Mouse (Mus musculus): ENCODE results near the gene Prtg. TPM values are rescaled to one million over a fixed set of nuclear protein-coding genes. Genes with fewer than 3 reads are reported as not detected.

The Prtg gene
- polyA plus RNA-seq, 1 experiment from 2014 or later: 1.3 TPM

GRCm38 (mm10) chr9:72923068-72923467 is 116.4 kb downstream of the Prtg start:
- 86% methylated on average over 3 of the region's 3 CpGs for WGBS

DNA sequence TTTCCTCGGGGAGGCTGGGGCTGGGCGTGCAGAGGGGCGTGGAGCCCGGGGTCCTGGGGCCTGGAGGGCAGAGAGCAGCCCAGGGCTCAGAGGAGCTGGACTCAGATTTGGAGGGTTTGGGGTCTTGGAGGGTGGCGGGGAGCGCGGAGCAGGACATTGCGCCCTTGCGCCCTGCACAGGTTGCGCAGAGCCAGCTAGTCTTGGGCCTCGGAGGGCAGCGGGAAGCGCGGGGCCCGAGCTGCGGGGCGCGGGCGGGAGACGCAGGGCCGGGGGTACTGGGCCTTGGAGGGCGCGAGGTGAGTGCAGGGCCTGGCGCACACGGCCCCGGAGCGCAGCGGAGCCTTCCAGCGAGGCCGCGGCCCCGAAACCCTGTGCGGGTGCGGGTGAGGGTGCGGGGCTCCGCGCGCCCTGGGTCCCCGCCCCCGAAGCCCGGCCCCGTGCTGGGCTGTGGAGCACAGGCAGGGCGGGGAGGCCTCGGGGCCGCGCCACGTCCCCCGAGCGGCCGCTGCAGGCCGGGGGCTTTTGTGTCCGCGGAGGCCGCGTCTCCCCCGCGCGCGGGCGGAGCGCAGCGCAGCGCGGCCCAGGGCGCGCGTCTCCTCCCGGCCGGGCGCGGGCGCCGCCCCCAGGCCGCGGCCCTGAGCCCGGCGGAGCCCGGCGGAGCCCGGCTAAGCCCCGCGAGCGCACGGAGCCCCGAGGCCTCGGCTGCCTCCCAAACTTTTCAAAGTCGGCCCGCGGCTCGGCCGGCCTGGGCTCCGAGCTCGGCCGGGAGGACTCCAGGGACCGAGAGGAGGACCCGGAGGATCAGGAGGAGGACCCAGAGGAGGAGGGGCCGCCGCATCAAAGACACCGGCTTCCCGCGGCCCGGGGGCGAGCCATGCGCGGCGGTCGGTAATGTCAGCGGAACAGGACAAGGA is 118.6 kb downstream of the Prtg start, which contains the start of gene Pygo1:
Gene Pygo1, plus strand, starts transcription at position 625 of the 914 bp plus-strand sequence.
- peak; percentile 88 for ATAC-seq (ENCODE audit: insufficient read depth)
- no peaks in the 10 kb centered on the region for H3K36me3 ChIP-seq (ENCODE audit: insufficient read depth)
- WGBS: under 1% methylated on average over 94 of the region's 108 CpGs
- DNase-seq: peak; percentile 76
- H3K27ac ChIP-seq (ENCODE audit: low read depth): peak within 1 kb of the TSS; percentile 87
- H3K4me1 ChIP-seq (ENCODE audit: insufficient read depth): peaks cover 6% of the 10 kb centered on the region; the same call in 1 of the 2 replicates
- H3K9me3 ChIP-seq (ENCODE audit: low read depth, low read length): no peaks in the 10 kb centered on the region
- H3K4me3 ChIP-seq (ENCODE audit: low read depth, low read length): peak within 1 kb of the TSS; percentile 72
- H3K9ac ChIP-seq: peak within 1 kb of the TSS; percentile 93
- no peak for TF ChIP-seq CTCF (IDR thresholded peaks at IDR 0.05; ENCODE audit: low read depth)
- H3K4me2 ChIP-seq: peak within 1 kb of the TSS; percentile 78
- no peaks in the 10 kb centered on the region for H3K27me3 ChIP-seq (ENCODE audit: insufficient read depth, low read length)

More at GRCm38 (mm10) chr9:72923068-72923467, 116.4 kb downstream of the Prtg start:
- DNase-seq (no peak), ATAC-seq (ENCODE audit: insufficient read depth) (no peak)
- H3K27ac ChIP-seq (ENCODE audit: low read depth): no peak overlapping the region
- H3K4me2 ChIP-seq: no peak overlapping the region
- no peaks in the 10 kb centered on the region for H3K27me3 ChIP-seq (ENCODE audit: insufficient read depth, low read length)
- H3K36me3 ChIP-seq (ENCODE audit: insufficient read depth): no peaks in the 10 kb centered on the region
- no peaks in the 10 kb centered on the region for H3K9me3 ChIP-seq (ENCODE audit: low read depth, low read length)
- no peak overlapping the region for H3K9ac ChIP-seq
- no peak for TF ChIP-seq CTCF (IDR thresholded peaks at IDR 0.05; ENCODE audit: low read depth)
- H3K4me1 ChIP-seq (ENCODE audit: insufficient read depth): peaks cover 6% of the 10 kb centered on the region; the same call in 1 of the 2 replicates
- H3K4me3 ChIP-seq (ENCODE audit: low read depth, low read length): no peak overlapping the region

DNA sequence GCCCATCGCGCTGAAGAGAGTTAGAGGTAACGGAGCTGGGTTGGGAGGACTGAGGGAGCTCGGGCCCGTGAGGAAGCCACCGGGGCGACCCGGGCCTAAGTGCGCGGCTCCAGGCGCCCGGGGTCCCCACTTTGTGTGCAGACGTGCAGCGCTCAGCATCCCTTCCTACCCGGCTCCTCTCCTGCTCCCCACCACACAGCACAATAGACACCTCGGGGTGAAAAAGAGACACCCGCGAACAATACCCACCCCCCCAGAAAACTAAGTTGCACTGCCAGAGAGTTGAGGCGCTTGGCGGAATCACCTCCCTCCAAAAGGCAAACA is 119.2 kb downstream of the Prtg start:
- under 1% methylated on average over 20 of the region's 20 CpGs for WGBS

DNA sequence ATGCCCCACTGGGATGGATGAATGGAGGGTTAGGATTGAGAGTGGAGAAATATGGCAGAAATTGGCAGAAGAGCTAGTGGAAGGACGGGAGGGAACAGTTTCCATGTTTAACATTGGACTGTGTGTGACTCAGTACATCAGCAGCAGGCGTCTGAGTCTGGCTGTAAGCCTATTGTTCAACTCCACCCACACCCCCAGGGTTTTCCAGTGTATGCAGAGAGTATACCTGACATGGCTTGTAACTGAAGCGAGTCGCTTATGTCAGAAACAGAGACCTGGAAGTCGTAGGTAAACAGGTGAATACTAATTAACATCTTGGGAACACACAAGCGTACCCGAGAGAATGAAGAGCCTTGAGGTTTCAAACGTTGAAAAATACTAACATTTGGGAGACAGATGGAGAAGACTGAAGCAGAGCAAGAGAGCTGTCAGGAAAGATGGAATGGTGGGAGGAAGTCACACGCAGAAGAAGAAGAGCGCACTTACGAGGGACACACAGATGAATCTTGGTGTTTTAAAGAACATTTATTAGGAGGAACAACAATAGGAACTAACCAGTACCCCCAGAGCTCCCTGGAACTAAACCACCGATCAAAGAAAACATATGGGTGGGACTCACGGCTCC is 124.6 kb downstream of the Prtg start:
- WGBS: 82% methylated on average over 13 of the region's 13 CpGs
- H3K27me3 ChIP-seq (ENCODE audit: insufficient read depth, low read length): no peaks in the 10 kb centered on the region
- H3K9me3 ChIP-seq (ENCODE audit: low read depth, low read length): no peaks in the 10 kb centered on the region
- no peaks in the 10 kb centered on the region for H3K36me3 ChIP-seq (ENCODE audit: insufficient read depth)
- H3K27ac ChIP-seq (ENCODE audit: low read depth): no peak overlapping the region
- no peak for TF ChIP-seq CTCF (IDR thresholded peaks at IDR 0.05; ENCODE audit: low read depth)
- H3K4me3 ChIP-seq (ENCODE audit: low read depth, low read length): no peak overlapping the region
- no peak for ATAC-seq (ENCODE audit: insufficient read depth)
- peaks cover 5% of the 10 kb centered on the region; the same call in 1 of the 2 replicates for H3K4me1 ChIP-seq (ENCODE audit: insufficient read depth)
- no peak overlapping the region for H3K4me2 ChIP-seq
- no peak for DNase-seq
- no peak overlapping the region for H3K9ac ChIP-seq

More for the DNA sequence above, 119.2 kb downstream of the Prtg start:
- Histone ChIP-seq H3K27ac (ENCODE audit: low read depth) (peak overlapping the region; percentile 87), H3K4me3 (ENCODE audit: low read depth, low read length) (peak overlapping the region; percentile 72), H3K4me2 (peak overlapping the region; percentile 78), H3K4me1 (ENCODE audit: insufficient read depth) (peaks cover 6% of the 10 kb centered on the region; the same call in 1 of the 2 replicates), H3K9ac (peak overlapping the region; percentile 93), H3K36me3 (ENCODE audit: insufficient read depth) (no peaks in the 10 kb centered on the region), H3K27me3 (ENCODE audit: insufficient read depth, low read length) (no peaks in the 10 kb centered on the region), H3K9me3 (ENCODE audit: low read depth, low read length) (no peaks in the 10 kb centered on the region)
- TF ChIP-seq CTCF (IDR thresholded peaks at IDR 0.05; ENCODE audit: low read depth): no peak
- DNase-seq (no peak), ATAC-seq (ENCODE audit: insufficient read depth) (peak; percentile 62)

- no peak for ATAC-seq (ENCODE audit: insufficient read depth)
- H3K9ac ChIP-seq: no peak overlapping the region
- WGBS: 89% methylated on average over 4 of the region's 4 CpGs
- DNase-seq: no peak
- H3K4me3 ChIP-seq (ENCODE audit: low read depth, low read length): no peak overlapping the region
- H3K36me3 ChIP-seq (ENCODE audit: insufficient read depth): no peaks in the 10 kb centered on the region
- H3K4me2 ChIP-seq: no peak overlapping the region
- no peak for TF ChIP-seq CTCF (IDR thresholded peaks at IDR 0.05; ENCODE audit: low read depth)
- H3K27ac ChIP-seq (ENCODE audit: low read depth): no peak overlapping the region
- H3K4me1 ChIP-seq (ENCODE audit: insufficient read depth): no peaks in the 10 kb centered on the region
- H3K9me3 ChIP-seq (ENCODE audit: low read depth, low read length): no peaks in the 10 kb centered on the region
- no peaks in the 10 kb centered on the region for H3K27me3 ChIP-seq (ENCODE audit: insufficient read depth, low read length)
Measured at GRCm38 (mm10) chr9:72935309-72935708, 128.6 kb downstream of the Prtg start.

- no peak for TF ChIP-seq CTCF (IDR thresholded peaks at IDR 0.05; ENCODE audit: low read depth)
- Histone ChIP-seq H3K4me1 (ENCODE audit: insufficient read depth) (no peaks in the 10 kb centered on the region), H3K4me2 (no peak overlapping the region), H3K36me3 (ENCODE audit: insufficient read depth) (no peaks in the 10 kb centered on the region), H3K9me3 (ENCODE audit: low read depth, low read length) (no peaks in the 10 kb centered on the region), H3K4me3 (ENCODE audit: low read depth, low read length) (no peak overlapping the region), H3K9ac (no peak overlapping the region), H3K27ac (ENCODE audit: low read depth) (no peak overlapping the region), H3K27me3 (ENCODE audit: insufficient read depth, low read length) (no peaks in the 10 kb centered on the region)
- ATAC-seq (ENCODE audit: insufficient read depth) (no peak), DNase-seq (no peak)
- 70% methylated on average over 2 of the region's 2 CpGs for WGBS
Measured at GRCm38 (mm10) chr9:72936301-72936700, 129.6 kb downstream of the Prtg start.

GRCm38 (mm10) chr9:72943424-72943823 is 136.8 kb downstream of the Prtg start:
- no peak overlapping the region for H3K4me3 ChIP-seq (ENCODE audit: low read depth, low read length)
- H3K36me3 ChIP-seq (ENCODE audit: insufficient read depth): peaks cover 15% of the 10 kb centered on the region
- no peak for DNase-seq
- no peaks in the 10 kb centered on the region for H3K9me3 ChIP-seq (ENCODE audit: low read depth, low read length)
- no peak for ATAC-seq (ENCODE audit: insufficient read depth)
- TF ChIP-seq CTCF (IDR thresholded peaks at IDR 0.05; ENCODE audit: low read depth): peak; percentile 44
- 60% methylated on average over 3 of the region's 3 CpGs for WGBS
- no peak overlapping the region for H3K27ac ChIP-seq (ENCODE audit: low read depth)
- H3K27me3 ChIP-seq (ENCODE audit: insufficient read depth, low read length): no peaks in the 10 kb centered on the region
- no peak overlapping the region for H3K9ac ChIP-seq
- no peak overlapping the region for H3K4me2 ChIP-seq
- no peaks in the 10 kb centered on the region for H3K4me1 ChIP-seq (ENCODE audit: insufficient read depth)
